20 mouse cellular contexts compared by ENCODE assay signal in the genomic region with DNA sequence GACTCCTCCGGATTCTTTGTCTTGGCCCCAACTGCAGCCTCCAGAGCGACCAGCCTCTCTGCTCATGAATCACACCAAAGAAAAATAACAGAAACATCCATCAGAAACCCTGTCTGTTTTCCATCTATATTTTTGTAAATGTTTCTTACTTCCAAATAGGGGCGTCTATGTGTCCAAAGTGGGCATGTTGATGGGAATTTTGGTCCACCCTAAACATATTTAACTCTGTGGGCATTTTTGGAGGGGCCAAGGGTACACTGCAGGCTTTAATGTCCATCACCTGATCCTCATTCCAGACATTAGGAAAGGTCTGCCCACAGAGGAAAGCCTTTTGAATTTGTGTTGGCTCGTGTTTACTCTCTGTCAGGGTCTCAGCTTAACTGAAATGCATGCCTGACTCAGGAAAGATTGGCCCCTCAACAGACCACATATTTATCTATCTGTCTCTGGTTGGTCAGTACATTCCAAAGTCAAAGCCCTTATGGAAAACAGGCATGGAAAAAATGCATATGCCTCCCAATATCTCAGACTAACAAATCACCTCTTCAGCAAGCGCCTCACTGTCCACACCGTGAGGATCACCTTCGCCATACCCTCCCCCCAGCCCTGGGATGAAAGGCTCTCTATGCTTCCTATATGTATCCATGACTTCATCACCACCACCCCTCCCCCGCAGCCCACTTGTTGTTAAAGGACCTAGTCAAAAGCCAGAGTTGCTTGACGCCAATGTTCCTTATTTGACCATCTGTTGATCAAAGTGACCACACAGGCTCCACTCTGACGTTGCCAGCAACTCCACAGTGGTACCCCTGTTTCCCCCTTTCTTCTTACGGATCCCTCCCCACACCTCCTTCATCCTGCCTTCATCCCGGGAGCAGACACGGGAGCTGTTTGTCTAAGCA.
A peak's percentile ranks its signal among the peaks of the same experiment; 100 is the strongest.
DNase-seq lines count a peak whose midpoint lies in the region; ATAC-seq lines count a peak whose summit lies in the region.
"Had no signal": no experiment of that assay in that cellular context is flagged by ENCODE, and none has a peak within 500 bp of the region (broad histone marks: within the 10 kb centered on the region; RNA-seq: fewer than 3 reads in every experiment).

No protein-coding gene starts in this region.

- peak; percentile 16 for DNase-seq in hindbrain, embryonic 11.5 days (ENCODE audit: low spot score)
- DNase-seq in NIH3T3 (ENCODE audit: low read depth) (peak; percentile 73), adipocyte (ENCODE audit: low spot score) (no peak)
- peak; percentile 21 for DNase-seq in embryonic facial prominence, embryonic 10.5 days (ENCODE audit: low spot score)
- DNase-seq in adrenal gland, adult 2 months, result no peak
- DNase-seq: adrenal gland, postnatal 36 days; cerebellum, adult 9-11 months; heart, adult 18-20 months; heart, postnatal 14 days; thymus, postnatal 36 days had no signal

- H3K4me2 ChIP-seq in hindbrain, embryonic 11.5 days (replicated peaks; ENCODE audit: low read depth, low read length), result no peak overlapping the region
- H3K4me2 ChIP-seq in hindbrain, embryonic 16.5 days (ENCODE audit: low read length), result no peak overlapping the region
- H3K4me2 ChIP-seq in limb, embryonic 12.5 days, result peak overlapping the region; percentile 13; the same call in 1 of the 2 replicates
- H3K4me2 ChIP-seq: embryonic facial prominence, embryonic 13.5 days; forebrain, embryonic 15.5 days; hindbrain, embryonic 15.5 days; liver, embryonic 12.5 days; midbrain, embryonic 15.5 days; neural tube, embryonic 12.5 days; stomach, embryonic 15.5 days had no signal

- no peaks in the 10 kb centered on the region for H3K4me1 ChIP-seq in hindbrain, embryonic 11.5 days (replicated peaks; ENCODE audit: control insufficient read depth, insufficient read depth, low read length)
- H3K4me1 ChIP-seq in hindbrain, embryonic 16.5 days (ENCODE audit: control insufficient read depth, insufficient read depth, low read depth, low read length), result no peaks in the 10 kb centered on the region
- peaks cover 6% of the 10 kb centered on the region; the same call in 1 of the 2 replicates for H3K4me1 ChIP-seq in embryonic facial prominence, embryonic 10.5 days
- H3K4me1 ChIP-seq in limb, embryonic 12.5 days (replicated peaks), result peaks cover 16% of the 10 kb centered on the region
- H3K4me1 ChIP-seq: forebrain, embryonic 15.5 days; hindbrain, embryonic 15.5 days; liver, embryonic 12.5 days; midbrain, embryonic 15.5 days; neural tube, embryonic 12.5 days; stomach, embryonic 15.5 days had no signal

- H3K27me3 ChIP-seq in hindbrain, embryonic 11.5 days (ENCODE audit: control insufficient read depth, insufficient read depth, low read length), result no peaks in the 10 kb centered on the region
- no peaks in the 10 kb centered on the region for H3K27me3 ChIP-seq in hindbrain, embryonic 16.5 days (replicated peaks; ENCODE audit: control insufficient read depth, insufficient read depth, low read length)
- H3K27me3 ChIP-seq in embryonic facial prominence, embryonic 10.5 days (replicated peaks; ENCODE audit: low read depth, poor library complexity, severe bottlenecking), result no peaks in the 10 kb centered on the region
- no peaks in the 10 kb centered on the region for H3K27me3 ChIP-seq in limb, embryonic 12.5 days
- H3K27me3 ChIP-seq: embryonic facial prominence, embryonic 13.5 days; forebrain, embryonic 15.5 days; hindbrain, embryonic 15.5 days; liver, embryonic 12.5 days; midbrain, embryonic 15.5 days; neural tube, embryonic 12.5 days; stomach, embryonic 15.5 days had no signal

- H3K9ac ChIP-seq in hindbrain, embryonic 11.5 days (ENCODE audit: low read depth, low read length), result no peak overlapping the region
- H3K9ac ChIP-seq in hindbrain, embryonic 16.5 days (ENCODE audit: low read depth, low read length), result no peak overlapping the region
- H3K9ac ChIP-seq in limb, embryonic 12.5 days (replicated peaks), result no peak overlapping the region
- H3K9ac ChIP-seq: embryonic facial prominence, embryonic 13.5 days; forebrain, embryonic 15.5 days; hindbrain, embryonic 15.5 days; liver, embryonic 12.5 days; midbrain, embryonic 15.5 days; neural tube, embryonic 12.5 days; stomach, embryonic 15.5 days had no signal

- H3K4me3 ChIP-seq in hindbrain, embryonic 11.5 days (ENCODE audit: low read depth, low read length), result no peak overlapping the region
- no peak overlapping the region for H3K4me3 ChIP-seq in hindbrain, embryonic 16.5 days (ENCODE audit: low read length)
- no peak overlapping the region for H3K4me3 ChIP-seq in embryonic facial prominence, embryonic 10.5 days
- H3K4me3 ChIP-seq in limb, embryonic 12.5 days (replicated peaks), result no peak overlapping the region
- H3K4me3 ChIP-seq: embryonic facial prominence, embryonic 13.5 days; forebrain, embryonic 15.5 days; hindbrain, embryonic 15.5 days; left cerebral cortex, adult 2 months; liver, embryonic 12.5 days; midbrain, embryonic 15.5 days; neural tube, embryonic 12.5 days; stomach, embryonic 15.5 days had no signal

- no peak overlapping the region for H3K27ac ChIP-seq in hindbrain, embryonic 11.5 days (ENCODE audit: low read depth, low read length)
- no peak overlapping the region for H3K27ac ChIP-seq in hindbrain, embryonic 16.5 days (ENCODE audit: low read depth, low read length)
- H3K27ac ChIP-seq in embryonic facial prominence, embryonic 10.5 days (replicated peaks), result no peak overlapping the region
- peak overlapping the region; percentile 24; the same call in 1 of the 2 replicates for H3K27ac ChIP-seq in limb, embryonic 12.5 days
- H3K27ac ChIP-seq: embryonic facial prominence, embryonic 13.5 days; forebrain, embryonic 15.5 days; hindbrain, embryonic 15.5 days; left cerebral cortex, adult 2 months; liver, embryonic 12.5 days; midbrain, embryonic 15.5 days; neural tube, embryonic 12.5 days; stomach, embryonic 15.5 days had no signal

- WGBS in hindbrain, embryonic 11.5 days, result 78% methylated on average over 13 of the region's 13 CpGs
- WGBS in hindbrain, embryonic 16.5 days, result 81% methylated on average over 13 of the region's 13 CpGs
- WGBS in embryonic facial prominence, embryonic 10.5 days, result 82% methylated on average over 13 of the region's 13 CpGs
- 47% methylated on average over 13 of the region's 13 CpGs for WGBS in limb, embryonic 12.5 days

- ATAC-seq in hindbrain, embryonic 11.5 days (ENCODE audit: low FRiP score), result no peak
- no peak for ATAC-seq in hindbrain, embryonic 16.5 days
- peak; percentile 71; the same call in 1 of the 2 replicates for ATAC-seq in limb, embryonic 12.5 days (ENCODE audit: insufficient number of reproducible peaks, insufficient read depth, low FRiP score, low TSS enrichment, low read depth)
- ATAC-seq: forebrain, embryonic 15.5 days; liver, embryonic 12.5 days; midbrain, embryonic 15.5 days had no signal

- H3K36me3 ChIP-seq in hindbrain, embryonic 11.5 days (ENCODE audit: control insufficient read depth, insufficient read depth, low read length), result no peaks in the 10 kb centered on the region
- H3K36me3 ChIP-seq in hindbrain, embryonic 16.5 days (ENCODE audit: control insufficient read depth, insufficient read depth, low read length), result no peaks in the 10 kb centered on the region
- H3K36me3 ChIP-seq in embryonic facial prominence, embryonic 10.5 days (replicated peaks), result no peaks in the 10 kb centered on the region
- no peaks in the 10 kb centered on the region for H3K36me3 ChIP-seq in limb, embryonic 12.5 days
- H3K36me3 ChIP-seq: embryonic facial prominence, embryonic 13.5 days; forebrain, embryonic 15.5 days; hindbrain, embryonic 15.5 days; liver, embryonic 12.5 days; midbrain, embryonic 15.5 days; neural tube, embryonic 12.5 days; stomach, embryonic 15.5 days had no signal

- no peaks in the 10 kb centered on the region for H3K9me3 ChIP-seq in hindbrain, embryonic 11.5 days (ENCODE audit: control insufficient read depth, low read length)
- H3K9me3 ChIP-seq in hindbrain, embryonic 16.5 days (ENCODE audit: control insufficient read depth, low read length), result no peaks in the 10 kb centered on the region
- no peaks in the 10 kb centered on the region for H3K9me3 ChIP-seq in embryonic facial prominence, embryonic 10.5 days
- H3K9me3 ChIP-seq in limb, embryonic 12.5 days, result no peaks in the 10 kb centered on the region
- H3K9me3 ChIP-seq: embryonic facial prominence, embryonic 13.5 days; forebrain, embryonic 15.5 days; hindbrain, embryonic 15.5 days; liver, embryonic 12.5 days; midbrain, embryonic 15.5 days; neural tube, embryonic 12.5 days; stomach, embryonic 15.5 days had no signal

Comparison
In these comparisons a context has a peak if more than half of its experiments do, and no peak if none do; other contexts are left out.
1. DNase-seq: peak in hindbrain, embryonic 11.5 days (single experiment), NIH3T3 (single experiment) and embryonic facial prominence, embryonic 10.5 days (single experiment); none in adipocyte (single experiment) and adrenal gland, adult 2 months (single experiment).